Mouse (Mus musculus) forebrain, postnatal 0 days (tissue): ENCODE results near the gene Gm10147. TPM values are rescaled to one million over a fixed set of nuclear protein-coding genes. Genes with fewer than 3 reads are reported as not detected.
"Not testable (repeated sequence)": the region's sequence is repeated elsewhere in the genome, so short reads cannot be mapped to it uniquely, and the experiment has no call there.

Experiments used
- ATAC-seq: fragments of 200-750 bp; cut with Nextera tagmentation; 2 replicates; pipeline ENCODE4 v1.8.0; 2017; ENCODE audit warnings: mild to moderate bottlenecking, moderate library complexity
- DNase-seq: peaks from one replicate; pipeline ENCODE4 v3.0.0-alpha.2; 2015
- H3K27ac ChIP-seq: fragments of 300-500 bp; sonication (generic); 2 replicates; pipeline ENCODE4 v1.5.1; 2014; ENCODE audit warnings: low read depth, mild to moderate bottlenecking, antibody characterized with exemption, low read length, moderate library complexity, mixed read lengths
- H3K27me3 ChIP-seq: fragments of 300-500 bp; sonication (generic); 2 replicates; pipeline ENCODE4 v1.6.1; 2014; ENCODE audit warnings: mild to moderate bottlenecking, low read length, mixed read lengths; ENCODE audit not compliant: insufficient read depth
- H3K36me3 ChIP-seq: fragments of 300-500 bp; sonication (generic); 2 replicates; pipeline ENCODE4 v1.6.1; 2014; ENCODE audit warnings: mild to moderate bottlenecking, moderate library complexity; ENCODE audit not compliant: insufficient read depth
- H3K4me1 ChIP-seq: fragments of 300-500 bp; sonication (generic); 2 replicates; pipeline ENCODE4 v1.6.1; 2014; ENCODE audit warnings: antibody characterized with exemption; ENCODE audit not compliant: insufficient read depth
- H3K4me2 ChIP-seq: fragments of 300-500 bp; sonication (generic); 2 replicates; pipeline ENCODE4 v1.6.1; 2014; ENCODE audit warnings: low read depth, mild to moderate bottlenecking, moderate library complexity
- H3K4me3 ChIP-seq: fragments of 300-500 bp; sonication (generic); 2 replicates; pipeline ENCODE4 v1.5.1; 2014; ENCODE audit warnings: low read depth, low read length, mixed read lengths
- H3K9ac ChIP-seq: fragments of 300-500 bp; sonication (generic); 2 replicates; pipeline ENCODE4 v1.6.1; 2014; ENCODE audit warnings: mild to moderate bottlenecking
- H3K9me3 ChIP-seq: fragments of 300-500 bp; sonication (generic); 2 replicates; pipeline ENCODE4 v1.6.1; 2016; ENCODE audit warnings: low read length
- WGBS: fragments of 180-500 bp; shearing (Covaris S2); extraction: QIAGEN DNeasy Blood & Tissue Kit; methylation state at CpG from one replicate; pipeline ENCODE4 v1.1.7; 2014; 5-methylcytosine and 5-hydroxymethylcytosine counted together
- microRNA-seq, 2 experiments: library from miRNA; unstranded; fragments of <30 nt; microRNA quantifications; one replicate each; pipeline ENCODE4; 2016
- polyA plus RNA-seq: library from polyadenylated mRNA; unstranded; fragments of >200 nt; fragmentation: Nextera tagmentation; extraction: Ambion mirVana; gene quantifications from 2 replicates; pipeline ENCODE4 v1.2.1, GENCODE M21; 2015
- total RNA-seq: library from RNA; depleted of rRNA; stranded (reverse); fragments of >200 nt; gene quantifications from 2 replicates; pipeline ENCODE4 v1.2.3, GENCODE M21; 2014; rRNA removed

The Gm10147 gene
- total RNA-seq (not detected in 2 replicates), polyA plus RNA-seq (not detected in 2 replicates)

DNA sequence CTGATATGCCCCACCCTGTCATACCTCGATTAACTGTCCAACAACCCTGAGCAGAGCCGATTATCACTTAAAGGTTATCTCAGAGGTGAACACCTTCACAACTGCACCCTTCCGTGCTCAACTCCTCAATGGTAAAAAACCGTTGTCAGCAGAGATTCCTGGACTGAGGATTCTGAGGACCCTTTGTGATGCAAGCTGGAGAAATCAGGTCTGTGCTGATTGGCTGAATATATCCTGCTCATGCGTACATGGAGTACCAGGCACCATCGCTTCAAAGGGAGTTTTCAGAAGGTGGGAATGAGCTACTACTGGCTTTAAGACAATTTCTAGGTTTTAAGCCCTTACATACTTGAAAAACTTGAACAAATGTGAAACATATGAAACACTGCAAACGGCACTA is at the start of gene Gm10147:
Gene Gm10147, minus strand, starts transcription at position 101 of the 400 bp plus-strand sequence.
- not testable (repeated sequence) for ATAC-seq, H3K27me3 ChIP-seq, H3K36me3 ChIP-seq, H3K9me3 ChIP-seq, H3K4me3 ChIP-seq, H3K27ac ChIP-seq, H3K4me1 ChIP-seq, H3K4me2 ChIP-seq, DNase-seq, H3K9ac ChIP-seq
- WGBS: no CpG with 5 or more reads among the region's 7 CpGs

Small RNAs within 50 kb of the gene (microRNA-seq; reads per million reads assigned to microRNA genes)
- 0 reads per million in 2 experiments for gene Gm44499
